Comparison of ENCODE assay signal across 8 mouse cellular contexts in genomic region chr8:75110093-75110492, GRCm38 (mm10). TPM values are rescaled to one million over a fixed set of nuclear protein-coding genes. Genes with fewer than 3 reads are reported as not detected.
DNase-seq lines count a peak whose midpoint lies in the region; ATAC-seq and TF ChIP-seq lines count a peak whose summit lies in the region.

No protein-coding gene starts in this region.

- no peaks in the 10 kb centered on the region for H3K36me3 ChIP-seq in testis, adult 2 months (ENCODE audit: control insufficient read depth, insufficient read depth, low read length)
- H3K36me3 ChIP-seq in limb, embryonic 13.5 days: peaks cover 42% of the 10 kb centered on the region
- peaks cover 28% of the 10 kb centered on the region for H3K36me3 ChIP-seq in stomach, embryonic 15.5 days

- no peak overlapping the region for H3K27ac ChIP-seq in testis, adult 2 months (ENCODE audit: control insufficient read depth, insufficient read depth, low read depth, low read length)
- no peak overlapping the region for H3K27ac ChIP-seq in limb, embryonic 13.5 days
- no peak overlapping the region for H3K27ac ChIP-seq in stomach, embryonic 15.5 days

- H3K9me3 ChIP-seq in limb, embryonic 13.5 days: no peaks in the 10 kb centered on the region
- H3K9me3 ChIP-seq in stomach, embryonic 15.5 days: no peaks in the 10 kb centered on the region

- H3K4me1 ChIP-seq in testis, adult 2 months (ENCODE audit: control insufficient read depth, insufficient read depth, low read length): peaks cover 7% of the 10 kb centered on the region
- peaks cover 28% of the 10 kb centered on the region for H3K4me1 ChIP-seq in limb, embryonic 13.5 days
- peaks cover 16% of the 10 kb centered on the region; the same call in 1 of the 2 replicates for H3K4me1 ChIP-seq in stomach, embryonic 15.5 days

- 0 out of 2 replicates have a peak, but pooled peaks have one; percentile 17 for TF ChIP-seq POLR2A in testis, adult 2 months (IDR thresholded peaks at IDR 0.05; ENCODE audit: control insufficient read depth, low read depth, low read length)

- 16% methylated on average over 13 of the region's 13 CpGs for WGBS in limb, embryonic 13.5 days
- 8% methylated on average over 13 of the region's 13 CpGs for WGBS in stomach, embryonic 15.5 days

- DNase-seq in cerebellum, adult 9-11 months: peak; percentile 41
- DNase-seq in testis, postnatal 14 days (ENCODE audit: low spot score): no peak
- no peak for DNase-seq in gastrocnemius, adult 8-10 months (ENCODE audit: low spot score in 2 of 2)
- DNase-seq in urinary bladder, postnatal 36 days (ENCODE audit: low spot score in 2 of 2): no peak

- H3K4me3 ChIP-seq in testis, adult 2 months (ENCODE audit: control insufficient read depth, low read depth, low read length): peak overlapping the region; percentile 95
- peak overlapping the region; percentile 83 for H3K4me3 ChIP-seq in limb, embryonic 13.5 days
- peak overlapping the region; percentile 70 for H3K4me3 ChIP-seq in stomach, embryonic 15.5 days (replicated peaks)

- H3K4me2 ChIP-seq in limb, embryonic 13.5 days (replicated peaks): peak overlapping the region; percentile 97
- peak overlapping the region; percentile 74 for H3K4me2 ChIP-seq in stomach, embryonic 15.5 days

- ATAC-seq in cerebellum, adult (ENCODE audit: insufficient number of reproducible peaks, low FRiP score, low TSS enrichment): no peak
- ATAC-seq in limb, embryonic 13.5 days (ENCODE audit: low FRiP score, low read depth): no peak
- ATAC-seq in stomach, embryonic 15.5 days (ENCODE audit: insufficient read depth, low FRiP score, low read depth): no peak

- TF ChIP-seq CTCF in testis, adult 2 months (IDR thresholded peaks at IDR 0.05; ENCODE audit: control insufficient read depth, insufficient read depth, insufficient replicate concordance, low read depth, low read length): no peak

- peak overlapping the region; percentile 87 for H3K9ac ChIP-seq in limb, embryonic 13.5 days
- H3K9ac ChIP-seq in stomach, embryonic 15.5 days: peak overlapping the region; percentile 27

- no peaks in the 10 kb centered on the region for H3K27me3 ChIP-seq in testis, adult 2 months (ENCODE audit: control insufficient read depth, insufficient read depth, low read length)
- no peaks in the 10 kb centered on the region for H3K27me3 ChIP-seq in limb, embryonic 13.5 days
- no peaks in the 10 kb centered on the region for H3K27me3 ChIP-seq in stomach, embryonic 15.5 days (replicated peaks)

RNA-seq across cellular contexts. Expression of gene Mcm5, which starts 0.7 kb away (rescaled TPM):
- polyA plus RNA-seq in testis, adult 2 months (2012; rRNA removed): 16.3 and 18.6 TPM in 2 replicates
- 182 and 186 TPM in 2 replicates for polyA plus RNA-seq in limb, embryonic 13.5 days (2015; fragmentation: Nextera tagmentation; extraction: Ambion mirVana)
- polyA plus RNA-seq in stomach, embryonic 15.5 days (2015; fragmentation: Nextera tagmentation; extraction: Ambion mirVana): 124 and 138 TPM in 2 replicates
- total RNA-seq in gastrocnemius, adult 8-10 months (2022): 1 to 10 TPM in 2 of 4 experiments, under 1 TPM in 2; 0.58 to 1.0 (median 0.86) TPM

RNA-seq across cellular contexts. Expression of gene Hmox1, which starts 16.7 kb away (rescaled TPM):
- 8.6 and 10.9 TPM in 2 replicates for polyA plus RNA-seq in testis, adult 2 months (2012; rRNA removed)
- polyA plus RNA-seq in limb, embryonic 13.5 days (2015; fragmentation: Nextera tagmentation; extraction: Ambion mirVana): 30.6 and 32.0 TPM in 2 replicates
- 25.0 and 29.0 TPM in 2 replicates for polyA plus RNA-seq in stomach, embryonic 15.5 days (2015; fragmentation: Nextera tagmentation; extraction: Ambion mirVana)
- 1 to 10 TPM; 3.3 to 9.5 (median 4.2) TPM for total RNA-seq in gastrocnemius, adult 8-10 months (2022)
